Mouse (Mus musculus): ENCODE measurements around the gene Bco2.

DNA sequence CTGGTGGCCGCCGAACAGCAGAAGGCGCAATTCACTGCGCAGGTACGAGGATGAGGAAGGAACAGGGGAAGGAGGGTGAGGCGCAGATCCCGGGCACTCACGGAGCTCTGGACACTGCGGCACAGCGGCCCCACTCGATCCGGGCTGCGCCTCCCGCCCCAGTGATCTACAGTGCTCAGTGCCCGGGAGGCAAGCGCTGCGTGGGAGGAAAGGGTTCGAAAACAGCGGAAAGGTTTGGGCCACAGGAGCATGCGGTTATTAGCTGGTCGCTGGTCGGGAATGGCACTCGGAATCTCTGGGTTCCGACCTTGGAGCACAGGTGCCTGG lies 49.0 kb upstream of the Bco2 start:
- TF ChIP-seq CTCF (IDR thresholded peaks at IDR 0.05; ENCODE audit: low read depth) (peak; percentile 64), EP300 (IDR thresholded peaks at IDR 0.05; ENCODE audit: low read depth) (no peak)

Measured in liver, embryonic 14.5 days (tissue).